Mouse (Mus musculus) monocyte, adult 5-6 weeks (primary cell): Measurements from ENCODE around the gene Rnasek. TPM values are rescaled to one million over a fixed set of nuclear protein-coding genes. Genes with fewer than 3 reads are reported as not detected.
A peak's percentile ranks its signal among the peaks of the same experiment; 100 is the strongest.

Experiments
- ATAC-seq: fragments of 153-309, 156-312 bp; replicated peaks from 2 replicates; pipeline ENCODE4 v1.8.0; 2017; ENCODE audit warnings: mild to moderate bottlenecking; ENCODE audit not compliant: low TSS enrichment, insufficient number of reproducible peaks, severe bottlenecking, poor library complexity, low FRiP score
- total RNA-seq: library from RNA; stranded (forward); fragments of 200-1000, 200-491, 200-594 nt; gene quantifications from 3 replicates; pipeline ENCODE4 v1.2.3, GENCODE M21; 2017

Rnasek gene
- 17.5 to 31.1 TPM (median 23.2 TPM) in 3 replicates for total RNA-seq

- peak; percentile 70 for ATAC-seq
Measured at GRCm38 (mm10) chr11:70239541-70240279, at the start of gene Rnasek, which contains the start of gene Gm21988. Gene Rnasek (minus strand): TSS chr11:70239842. Gene Gm21988 (minus strand): TSS chr11:70239830.

GRCm38 (mm10) chr11:70289236-70289635, 49.6 kb upstream of the Rnasek start:
- ATAC-seq: no peak

DNA sequence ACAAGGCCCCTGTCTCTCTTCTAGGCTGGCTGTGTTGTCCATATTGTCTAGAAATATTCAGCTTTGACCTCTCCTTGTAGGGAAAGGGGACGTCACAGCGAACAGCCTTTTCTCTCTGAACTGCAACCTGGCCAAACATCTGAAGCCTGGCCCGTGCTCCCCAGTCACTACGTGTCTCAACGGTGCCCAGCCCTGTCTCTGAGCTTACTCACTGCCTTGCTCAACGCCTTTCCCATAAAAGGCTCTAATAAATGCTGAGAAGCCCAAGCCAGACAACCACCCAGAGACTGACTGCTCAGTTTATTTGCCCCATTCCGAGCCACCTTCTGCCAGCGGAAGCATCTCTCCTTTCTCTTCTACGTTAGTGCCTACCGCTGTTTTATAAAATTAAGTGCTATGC, 48.5 kb upstream of the Rnasek start:
- ATAC-seq: no peak

- ATAC-seq: no peak
Measured at GRCm38 (mm10) chr11:70285686-70286085, 46.0 kb upstream of the Rnasek start.

- no peak for ATAC-seq
Measured at GRCm38 (mm10) chr11:70284757-70285156, 45.1 kb upstream of the Rnasek start.

GRCm38 (mm10) chr11:70283666-70284065, 44.0 kb upstream of the Rnasek start:
- ATAC-seq: no peak

GRCm38 (mm10) chr11:70280441-70280840, 40.8 kb upstream of the Rnasek start:
- peak; percentile 66 for ATAC-seq

DNA sequence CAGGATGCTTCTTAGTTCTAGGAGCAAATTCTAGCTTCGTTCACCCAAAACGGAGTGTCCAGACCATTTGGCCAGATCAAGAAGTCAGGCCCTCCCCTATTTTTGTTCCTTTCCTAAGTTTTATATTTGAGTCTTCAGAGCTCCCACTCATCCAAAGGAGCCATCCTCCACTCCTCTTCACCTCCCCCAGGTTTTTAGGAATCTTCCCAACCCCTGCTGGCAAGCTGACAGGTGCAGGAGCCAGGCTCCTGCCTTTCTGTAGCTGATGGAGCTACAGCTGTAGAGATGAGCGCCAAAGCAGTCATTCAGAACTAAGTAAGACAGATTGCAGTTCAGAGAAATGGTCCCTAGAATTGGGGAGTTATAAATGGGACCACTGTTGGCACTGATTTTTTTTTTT, 39.3 kb upstream of the Rnasek start:
- no peak for ATAC-seq

DNA sequence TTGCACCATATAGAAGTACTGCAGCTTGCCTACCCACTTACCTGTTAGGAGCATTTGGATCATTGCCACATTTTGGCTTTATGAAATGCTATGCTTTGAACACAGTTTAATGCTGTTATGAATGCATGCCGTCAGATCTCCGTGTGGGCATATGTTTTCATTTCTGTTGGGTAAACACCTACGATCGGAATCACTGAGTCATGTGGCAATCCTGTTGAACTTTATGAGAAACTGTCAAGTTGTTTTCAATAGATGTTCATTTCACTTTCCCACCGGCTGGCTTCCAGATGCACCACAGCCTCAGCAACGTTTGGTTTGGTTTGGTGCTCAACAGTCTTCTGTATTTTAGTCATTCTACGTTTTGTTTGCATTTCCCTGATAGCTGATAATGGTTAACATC, 32.0 kb upstream of the Rnasek start:
- ATAC-seq: no peak

GRCm38 (mm10) chr11:70266405-70266804, 26.8 kb upstream of the Rnasek start:
- no peak for ATAC-seq

DNA sequence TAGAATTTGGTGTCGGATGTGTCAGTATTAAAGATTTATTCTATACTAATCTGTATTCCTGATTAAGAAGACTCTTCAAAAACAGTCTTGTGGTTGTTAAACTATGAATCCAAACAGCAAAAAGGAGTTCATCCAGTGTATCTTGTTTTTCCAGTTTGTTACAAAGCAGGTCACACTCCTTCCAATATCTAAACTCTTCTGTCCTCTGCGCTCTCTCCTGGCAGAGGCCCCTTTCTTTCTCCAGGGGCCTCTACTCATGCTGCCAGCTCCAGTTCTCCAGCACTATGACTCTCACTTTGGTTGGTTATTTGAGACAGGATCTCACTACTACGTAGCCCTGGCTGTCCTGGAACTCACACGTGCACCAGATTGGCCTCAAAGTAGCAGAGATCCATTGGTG, 26.2 kb upstream of the Rnasek start:
- ATAC-seq: no peak

GRCm38 (mm10) chr11:70265252-70265651, 25.6 kb upstream of the Rnasek start:
- no peak for ATAC-seq

- no peak for ATAC-seq
Measured at GRCm38 (mm10) chr11:70259035-70259434, 19.4 kb upstream of the Rnasek start.

DNA sequence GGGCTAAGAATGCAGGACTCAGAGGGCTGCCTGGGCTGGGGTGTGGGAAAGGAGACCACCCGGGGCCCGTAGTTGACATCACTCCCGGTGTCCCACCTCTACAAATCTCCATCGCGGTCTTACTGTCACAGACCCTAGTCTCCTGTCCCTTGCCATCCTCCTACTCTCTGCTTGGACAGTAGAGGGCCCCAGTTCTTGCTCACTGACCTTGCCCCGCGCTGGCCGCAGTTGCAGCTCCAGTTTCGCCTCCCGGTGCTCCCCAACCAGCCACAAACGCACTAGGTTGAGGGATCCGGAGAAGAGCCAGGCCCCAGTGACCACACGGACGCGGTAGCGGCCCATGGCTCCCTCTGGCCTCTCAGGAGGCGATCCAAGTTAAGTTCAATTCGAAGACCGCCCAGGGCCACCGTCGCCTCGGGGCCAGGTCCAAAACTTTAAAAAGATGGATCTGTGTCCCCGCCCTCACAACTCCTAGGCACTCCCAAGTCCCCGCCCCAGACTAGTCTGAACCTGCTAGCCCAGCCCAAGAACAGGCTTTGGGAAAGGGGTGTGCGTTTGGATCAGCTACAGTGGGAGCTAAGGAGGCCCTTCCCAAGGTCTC, 15.4 kb upstream of the Rnasek start, which contains the start of gene Alox12:
Gene Alox12, minus strand, starts transcription at position 423 of the 601 bp plus-strand sequence.
- no peak for ATAC-seq

- no peak; the same call in 1 of the 2 replicates for ATAC-seq
Measured at GRCm38 (mm10) chr11:70254337-70254736, 14.7 kb upstream of the Rnasek start.

GRCm38 (mm10) chr11:70251853-70252252, 12.2 kb upstream of the Rnasek start:
- no peak for ATAC-seq

- no peak for ATAC-seq
Measured at GRCm38 (mm10) chr11:70250150-70250549, 10.5 kb upstream of the Rnasek start.

- peak; percentile 79 for ATAC-seq
Measured at GRCm38 (mm10) chr11:70247136-70247845, 7.6 kb upstream of the Rnasek start.

DNA sequence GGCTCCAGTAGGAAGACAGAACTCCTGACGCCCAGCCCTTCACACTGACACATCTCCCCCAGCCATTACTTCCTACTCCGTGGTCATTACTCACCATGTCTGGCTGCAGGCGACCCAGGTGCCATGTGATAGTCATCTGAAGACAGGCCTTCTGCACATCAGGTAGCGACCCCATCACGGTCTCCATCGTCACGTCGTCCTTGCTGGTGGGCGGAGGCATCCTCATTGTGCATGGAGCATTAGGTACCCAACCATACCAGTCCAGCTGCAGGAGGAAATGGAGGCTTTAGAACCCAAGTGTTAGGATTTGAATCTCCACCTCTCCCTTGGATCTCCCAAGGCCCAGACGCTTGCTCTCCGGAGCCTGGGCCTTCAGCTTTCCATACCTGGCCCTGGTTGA, 2.9 kb upstream of the Rnasek start:
- ATAC-seq: no peak
